Mouse (Mus musculus) G1E (cell line): ENCODE results near the gene Svs1.

Source experiments
- CTCF ChIP-seq: IDR thresholded peaks from 2 replicates; pipeline ENCODE4 v1.5.1; 2012; ENCODE audit warnings: low read depth, low read length, inconsistent platforms, mixed read lengths
- GATA1 ChIP-seq: IDR thresholded peaks from 2 replicates; pipeline ENCODE4 v1.6.1; 2012; ENCODE audit warnings: borderline replicate concordance, low read length, inconsistent platforms, mixed read lengths
- TAL1 ChIP-seq: conservative IDR thresholded peaks from 2 replicates; pipeline ENCODE4 v1.6.1; 2012; ENCODE audit warnings: low read depth, low read length, inconsistent platforms, mixed read lengths

DNA sequence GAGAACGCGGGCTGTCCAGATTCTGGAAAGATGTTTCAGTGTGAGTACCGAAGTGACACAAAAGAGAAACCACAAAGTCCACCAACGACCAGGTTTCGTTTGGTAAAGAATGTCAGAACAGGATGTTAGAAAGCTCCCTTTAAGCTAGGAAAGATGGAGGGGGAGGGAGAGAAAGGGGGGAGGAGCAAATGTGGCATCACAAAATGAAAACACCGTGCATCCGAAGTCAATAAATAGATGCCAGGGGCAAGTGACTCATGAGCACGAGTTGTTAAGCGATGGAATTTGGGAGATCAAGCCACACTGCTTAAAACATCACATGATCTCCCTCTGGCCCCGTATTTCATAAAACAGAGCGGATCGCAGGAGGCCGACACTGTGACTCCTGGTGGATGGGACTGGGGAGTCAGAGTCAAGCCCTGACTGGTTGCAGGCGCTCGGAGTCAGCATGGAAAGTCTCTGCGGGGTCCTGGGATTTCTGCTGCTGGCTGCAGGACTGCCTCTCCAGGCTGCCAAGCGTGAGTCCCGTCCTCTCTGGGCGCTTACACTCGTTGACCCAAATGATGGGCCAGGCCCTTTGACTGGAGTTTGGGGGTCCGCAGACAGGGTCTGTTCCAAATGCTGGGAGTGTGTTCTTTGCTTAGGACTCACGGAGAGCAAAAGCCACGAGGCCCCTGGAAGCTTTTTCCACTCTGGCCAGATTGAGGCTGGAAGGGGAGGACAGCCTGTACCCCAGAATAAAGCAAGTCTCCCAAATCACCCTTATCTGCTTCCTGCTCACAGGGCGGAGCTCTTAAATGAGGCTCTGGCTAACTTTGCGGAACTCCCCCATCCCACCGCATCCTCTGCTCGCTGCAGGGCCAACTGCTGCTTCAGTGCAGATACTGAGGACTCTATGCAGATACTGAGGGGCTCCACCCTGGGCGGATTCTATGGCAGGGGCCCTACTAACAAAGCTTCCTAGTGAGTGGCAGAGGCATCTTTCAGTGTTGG lies 49.9 kb downstream of the Svs1 start, which contains the start of gene Gpnmb:
- TF ChIP-seq CTCF (no peak), GATA1 (no peak), TAL1 (no peak)
